ENCODE assay signal across 38 mouse cellular contexts in genomic region chr4:105770181-105770580, GRCm38 (mm10). TPM values are rescaled to one million over a fixed set of nuclear protein-coding genes. Genes with fewer than 3 reads are reported as not detected.
"Had no signal": no experiment of that assay in that cellular context is flagged by ENCODE, and none has a peak within 500 bp of the region (broad histone marks: within the 10 kb centered on the region; RNA-seq: fewer than 3 reads in every experiment).

No protein-coding gene starts in this region.

- DNase-seq: gastrocnemius, postnatal 14 days; gastrocnemius, postnatal 36 days; heart, adult 18-20 months; heart, postnatal 10 days; heart, postnatal 4 days; kidney, adult 18-20 months; kidney, adult 8-10 months; kidney, postnatal 10 days; kidney, postnatal 25 days; kidney, postnatal 4 days; liver; liver, embryonic 13.5 days had no signal

RNA-seq across cellular contexts. Expression of gene Gm12728, which starts 19.5 kb away (rescaled TPM):
- total RNA-seq: gastrocnemius, adult 18-20 months; gastrocnemius, adult 8-10 months; gastrocnemius, postnatal 14 days; gastrocnemius, postnatal 36 days; heart, adult 18-20 months; heart, adult 8-10 months; heart, postnatal 10 days; heart, postnatal 25 days; heart, postnatal 4 days; layer of hippocampus, adult 2 months; layer of hippocampus, postnatal 10 days; layer of hippocampus, postnatal 25 days; left cerebral cortex, adult 2 months; left cerebral cortex, postnatal 14 days; left cerebral cortex, postnatal 36 days had no signal
- polyA plus RNA-seq: gonadal fat pad, adult 2 months; heart, embryonic 10.5 days; heart, embryonic 14.5 days; heart, embryonic 16.5 days; hindbrain, embryonic 12.5 days; hindbrain, embryonic 14.5 days; hindbrain, embryonic 16.5 days; intestine, embryonic 15.5 days; intestine, postnatal 0 days; kidney, embryonic 14.5 days; kidney, embryonic 16.5 days; limb, embryonic 10.5 days; limb, embryonic 12.5 days; limb, embryonic 14.5 days; liver, embryonic 11.5 days; liver, embryonic 13.5 days; liver, embryonic 15.5 days had no signal
